Mouse (Mus musculus): ENCODE data around the gene Clstn3.

DNA sequence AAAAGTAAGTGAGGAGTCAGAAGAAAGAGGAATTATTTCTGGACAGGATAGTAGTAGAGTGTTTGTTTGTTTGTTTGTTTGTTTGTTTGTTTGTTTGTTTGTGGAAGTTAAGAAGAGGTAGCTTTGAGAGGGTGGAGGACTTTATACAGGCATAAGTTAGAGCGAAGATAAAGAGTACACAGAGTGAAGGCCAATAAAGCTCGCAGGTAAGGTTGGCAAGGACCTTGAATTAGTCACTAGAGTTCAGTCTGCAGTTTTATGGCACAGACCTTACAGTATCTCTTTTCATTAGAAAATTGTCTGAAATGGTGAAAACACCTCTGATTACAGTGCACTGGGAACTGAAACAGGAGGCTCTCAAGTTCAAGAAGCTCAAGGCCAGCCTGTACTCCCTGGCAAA lies 18.6 kb downstream of the Clstn3 start:
- TF ChIP-seq CTCF (IDR thresholded peaks at IDR 0.05; ENCODE audit: extremely low read depth, insufficient read depth, low read length) (no peak), POLR2A (IDR thresholded peaks at IDR 0.05; ENCODE audit: extremely low read depth, insufficient read depth, low read length) (no peak)

Measured in cortical plate, adult 2 months (tissue).